Mouse (Mus musculus): Measurements from ENCODE around the gene Cacnb4.

DNA sequence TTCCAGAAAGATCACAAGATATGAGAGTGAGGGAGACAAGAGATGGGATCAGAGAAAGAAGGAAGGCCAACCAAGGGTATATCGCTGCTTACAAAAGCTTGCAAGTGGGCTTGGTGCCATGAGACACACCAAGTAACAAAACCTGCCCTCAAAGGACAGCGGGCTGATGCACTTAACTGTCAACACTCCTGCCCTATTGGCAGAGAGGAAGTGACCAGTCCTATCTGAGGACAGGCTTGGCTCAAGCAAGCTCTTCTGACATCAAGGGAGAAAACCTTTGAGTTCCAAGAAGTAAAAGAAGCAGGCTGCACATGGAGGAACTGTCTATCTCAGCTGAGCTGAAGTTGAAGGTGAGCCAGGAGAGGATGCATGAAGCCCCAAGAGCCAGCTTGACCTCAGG lies 100.1 kb downstream of the Cacnb4 start:
- no peak for TF ChIP-seq CTCF (IDR thresholded peaks at IDR 0.05; ENCODE audit: insufficient read depth, low read depth, low read length)
- TF ChIP-seq POLR2A (IDR thresholded peaks at IDR 0.05; ENCODE audit: insufficient read depth, low read depth, low read length): no peak

All from olfactory bulb, adult 2 months (tissue).